Mouse (Mus musculus): ENCODE data around the gene Gm47995.

GRCm38 (mm10) chr1:151177030-151177936, 21.0 kb upstream of the Gm47995 start:
- TF ChIP-seq POLR2A (IDR thresholded peaks at IDR 0.05; ENCODE audit: low read depth, low read length) (no peak), CTCF (conservative IDR thresholded peaks at IDR 0.05; ENCODE audit: insufficient read depth, insufficient read length, low read depth, low read length) (no peak)
